Mouse (Mus musculus) G1E-ER4 (cell line): ENCODE measurements around the gene Zfp36l2. TPM values are rescaled to one million over a fixed set of nuclear protein-coding genes. Genes with fewer than 3 reads are reported as not detected.
A peak's percentile ranks its signal among the peaks of the same experiment; 100 is the strongest.

ENCODE experiments used
- GATA1 ChIP-seq: IDR thresholded peaks from one replicate; pipeline ENCODE4 v1.8.0; 2012; ENCODE audit warnings: low read length, inconsistent platforms
- polyA plus RNA-seq: library from polyadenylated mRNA; stranded (reverse); fragments of >175 nt; gene quantifications from 2 replicates; pipeline ENCODE4 v1.2.3, GENCODE M21; 2012

Zfp36l2 gene
- polyA plus RNA-seq, 1 experiment = 835 TPM

DNA sequence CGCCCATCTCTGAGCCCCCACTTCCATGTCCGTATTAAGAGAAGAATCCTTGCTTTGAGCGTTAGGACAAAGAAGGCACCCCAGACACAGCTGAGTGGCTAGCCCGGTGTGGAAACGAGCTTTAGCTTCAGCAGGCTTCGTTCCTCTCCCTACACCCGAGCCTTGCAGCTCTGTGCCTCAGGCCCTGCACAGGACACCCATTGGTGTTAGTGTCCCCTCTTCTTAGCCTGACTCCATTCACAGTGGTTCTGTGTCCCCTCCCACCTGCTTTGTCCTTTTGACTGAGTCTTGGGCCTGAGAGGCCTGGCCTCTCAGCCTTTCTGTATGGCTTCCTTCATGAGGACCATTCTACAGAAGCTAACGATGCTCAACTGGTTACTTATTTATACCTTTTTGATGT is 37.5 kb downstream of the Zfp36l2 start:
- TF ChIP-seq GATA1 = no peak

DNA sequence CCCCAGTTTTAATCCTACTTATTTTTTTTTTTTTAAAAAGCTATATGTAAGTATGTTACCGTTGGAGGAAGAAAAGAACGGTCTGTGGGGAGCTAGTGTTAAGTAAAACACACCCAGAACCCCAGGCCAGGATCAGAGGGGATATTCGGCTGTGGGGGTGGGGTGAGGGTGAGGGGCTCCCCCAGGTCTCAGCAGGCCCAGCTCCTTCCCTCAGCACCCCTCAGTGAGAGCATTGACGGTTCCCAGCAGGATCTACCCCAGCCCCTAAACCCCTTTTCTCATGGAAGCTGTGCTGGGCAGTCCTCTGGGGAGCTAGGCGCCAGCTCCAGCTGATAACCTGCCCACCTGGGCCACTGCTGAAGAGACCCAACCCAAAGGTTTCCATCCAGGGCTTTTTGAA is 38.2 kb downstream of the Zfp36l2 start:
- TF ChIP-seq GATA1 = no peak

- no peak for TF ChIP-seq GATA1
Observed at GRCm38 (mm10) chr17:84148499-84149484, 39.0 kb downstream of the Zfp36l2 start.

DNA sequence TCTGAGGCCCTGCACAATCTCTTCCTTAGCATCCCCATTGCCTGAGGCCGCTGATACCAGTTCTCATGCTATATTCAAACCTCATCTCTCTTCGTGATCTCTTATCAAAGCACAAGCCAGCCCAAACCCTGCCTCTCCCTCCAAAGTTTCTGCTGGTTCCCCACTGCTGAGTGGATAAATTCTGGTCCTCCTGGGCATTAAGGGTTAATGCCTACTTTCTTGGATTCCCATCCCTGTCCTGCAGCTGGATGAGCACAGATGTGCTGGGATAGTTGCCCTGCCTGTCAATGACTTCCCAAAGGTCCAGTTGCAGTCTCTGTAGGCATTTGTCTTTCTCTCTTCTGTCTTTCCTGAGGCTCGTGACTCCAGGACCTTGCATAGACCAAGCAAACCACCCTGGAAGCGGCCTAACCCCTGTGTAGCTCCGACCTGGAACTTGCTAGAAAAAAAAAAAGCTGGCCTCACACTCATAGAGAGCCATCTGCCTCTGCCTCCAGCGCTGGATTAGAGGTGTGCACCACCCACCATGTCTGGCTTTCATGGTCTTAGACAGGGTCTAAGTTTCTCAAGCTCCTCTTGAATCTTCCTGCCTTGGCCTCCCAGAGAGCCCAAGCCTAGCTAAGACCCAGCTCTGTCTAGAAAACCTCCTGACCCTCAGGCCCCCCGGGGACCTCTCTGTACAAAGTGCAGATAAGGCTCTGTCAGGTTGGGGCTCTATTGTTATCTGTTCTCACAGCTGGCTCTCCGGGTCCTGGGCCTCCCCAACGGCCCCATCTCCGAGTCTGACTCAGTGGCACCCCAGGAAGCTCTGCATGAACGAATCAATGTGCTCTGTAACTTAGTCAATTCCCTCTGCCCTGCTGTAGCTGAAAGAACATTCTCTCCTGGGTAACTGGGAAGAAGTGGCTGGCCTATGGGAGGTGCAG is 40.3 kb downstream of the Zfp36l2 start:
- TF ChIP-seq GATA1 = peak; percentile 23

DNA sequence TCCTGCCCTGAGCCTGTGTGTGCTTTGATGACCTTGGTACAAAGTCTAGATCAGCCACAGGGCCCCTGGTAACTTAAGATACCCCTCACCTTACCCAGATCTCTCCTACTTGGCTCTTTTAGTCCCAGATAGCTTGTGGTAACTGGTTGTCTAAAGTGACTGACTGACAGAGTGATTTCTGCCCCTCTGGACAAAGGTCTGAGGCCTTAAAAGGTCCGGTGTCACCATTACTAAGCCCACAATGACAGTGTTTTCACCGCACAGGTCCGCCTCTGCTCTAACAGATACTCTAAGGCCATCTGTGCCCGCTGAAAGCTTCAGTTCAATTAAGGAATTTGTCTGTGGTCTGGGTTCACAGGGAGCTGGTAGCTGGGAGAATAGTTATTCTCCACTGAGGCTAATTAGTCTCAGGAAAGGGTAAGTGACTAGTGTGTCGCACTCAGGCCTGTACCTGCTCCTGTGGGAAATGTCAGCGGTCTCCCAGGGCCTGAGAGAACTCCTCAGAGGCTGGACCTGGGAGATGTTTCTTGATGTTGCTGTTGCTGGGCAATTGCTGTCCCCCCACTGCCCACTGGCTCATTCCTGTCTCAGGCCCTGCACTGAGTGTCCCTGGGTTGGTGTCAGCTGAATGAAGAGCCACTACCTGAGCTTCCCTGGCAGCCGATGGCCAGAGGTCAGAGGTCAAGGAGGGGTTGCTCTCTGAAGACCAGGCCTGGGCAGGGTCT is 41.1 kb downstream of the Zfp36l2 start:
- TF ChIP-seq GATA1 = no peak

DNA sequence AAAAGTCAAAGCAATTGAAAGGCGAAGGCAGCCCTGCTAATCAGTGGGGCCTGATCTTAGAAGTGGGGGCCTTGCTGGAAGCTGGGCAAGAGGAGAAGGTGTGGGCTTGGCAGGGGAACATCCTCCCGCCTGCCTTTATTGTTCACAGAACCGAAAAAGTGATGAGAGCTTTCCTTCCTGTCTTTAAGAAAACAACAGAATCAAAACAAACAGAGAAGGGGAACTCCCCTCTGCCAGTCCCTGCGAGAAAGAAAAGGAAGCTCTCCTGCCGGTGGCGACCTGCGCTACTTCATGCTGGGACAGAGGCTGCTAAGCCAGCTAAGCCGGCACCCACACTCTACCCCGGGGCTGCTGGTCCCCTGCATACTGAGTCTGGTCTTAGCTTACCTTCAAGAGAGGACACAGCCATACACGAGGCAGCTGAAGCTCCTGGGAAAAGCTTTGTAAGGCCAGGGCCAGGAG is 41.9 kb downstream of the Zfp36l2 start:
- TF ChIP-seq GATA1 = no peak

GRCm38 (mm10) chr17:84144762-84145599 is 42.8 kb downstream of the Zfp36l2 start:
- no peak for TF ChIP-seq GATA1

DNA sequence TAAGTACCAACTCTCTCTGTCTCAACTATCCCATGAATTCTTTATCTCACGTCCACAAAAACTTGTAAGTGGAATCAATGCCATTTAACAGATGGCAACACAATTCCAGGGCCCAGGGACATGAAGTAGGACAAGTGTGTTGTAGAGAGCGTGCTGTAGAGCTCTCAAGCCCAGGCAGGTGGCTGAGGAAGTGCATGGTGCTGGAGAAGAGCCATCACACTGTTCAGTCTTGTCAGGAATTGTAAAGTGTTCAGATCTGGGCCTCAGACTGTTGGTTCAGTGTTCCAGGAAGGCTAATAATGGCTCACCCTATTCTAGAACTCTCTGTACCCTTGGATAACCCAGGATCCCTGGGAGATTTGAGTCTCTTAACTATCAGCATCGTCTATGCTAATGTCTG is 43.6 kb downstream of the Zfp36l2 start:
- TF ChIP-seq GATA1 = no peak

DNA sequence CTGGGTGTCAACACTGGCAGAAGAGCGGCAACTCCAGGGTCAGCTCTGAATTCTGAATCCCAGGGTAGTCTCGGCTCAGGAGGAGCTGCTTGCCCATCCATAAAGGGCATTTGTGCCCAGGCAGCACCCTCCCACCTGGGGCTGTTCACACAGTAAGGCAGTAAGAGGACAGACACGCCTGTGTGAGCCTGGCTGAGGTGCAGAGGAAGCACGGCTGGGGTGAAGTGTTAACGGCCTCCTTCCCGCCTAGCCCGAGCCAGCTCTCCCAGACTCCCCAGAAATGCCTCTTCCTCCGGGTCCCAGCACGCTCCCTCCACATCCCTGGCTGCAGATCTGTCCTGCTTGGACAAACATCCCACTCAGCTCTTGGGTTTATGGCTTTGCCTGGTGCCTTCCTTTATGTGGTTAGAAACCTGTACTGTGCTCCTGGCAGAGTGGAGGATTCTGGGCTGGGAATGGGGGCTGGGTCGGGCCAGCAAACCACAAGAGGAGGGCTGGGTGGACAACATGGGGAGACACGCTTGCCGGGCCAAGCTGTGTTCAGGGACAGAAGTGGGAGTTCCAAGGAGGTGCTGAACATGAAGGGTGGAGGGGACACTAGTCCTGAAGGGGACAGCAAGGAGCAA is 44.4 kb downstream of the Zfp36l2 start:
- no peak for TF ChIP-seq GATA1

- no peak for TF ChIP-seq GATA1
Observed at GRCm38 (mm10) chr17:84141691-84142090, 46.1 kb downstream of the Zfp36l2 start.

DNA sequence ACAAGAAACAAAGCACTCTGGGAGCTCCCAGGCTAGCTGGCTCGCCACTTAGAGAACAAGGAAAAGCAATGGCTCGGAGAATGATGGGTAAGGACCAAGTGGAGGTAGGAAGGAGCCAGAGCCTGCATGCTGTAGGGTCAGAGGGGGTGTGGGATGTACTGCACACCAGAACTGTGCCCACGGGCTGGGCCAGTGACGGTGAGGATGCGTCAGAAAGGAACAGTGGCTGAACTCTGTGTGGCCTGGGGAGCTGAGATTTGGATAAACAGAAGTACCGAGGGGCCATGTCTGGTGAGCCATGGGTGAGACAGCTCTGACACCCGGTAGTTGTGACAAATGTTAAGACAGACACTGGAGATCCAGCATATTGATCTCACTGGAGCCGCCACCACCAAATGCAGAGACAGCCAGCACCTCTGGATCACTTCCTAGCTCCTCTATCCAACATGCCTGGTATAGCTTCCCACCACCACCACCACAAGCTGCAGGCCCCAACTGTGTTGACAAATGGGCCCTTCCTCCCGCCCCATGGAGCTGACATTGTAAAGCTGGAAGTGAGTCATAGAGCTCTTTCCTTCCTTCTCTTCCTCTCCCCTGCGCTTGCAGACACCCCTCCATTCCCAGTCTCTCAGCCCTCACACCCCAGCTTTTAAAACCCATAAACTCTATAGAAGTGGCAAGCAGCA is 46.8 kb downstream of the Zfp36l2 start:
- no peak for TF ChIP-seq GATA1

DNA sequence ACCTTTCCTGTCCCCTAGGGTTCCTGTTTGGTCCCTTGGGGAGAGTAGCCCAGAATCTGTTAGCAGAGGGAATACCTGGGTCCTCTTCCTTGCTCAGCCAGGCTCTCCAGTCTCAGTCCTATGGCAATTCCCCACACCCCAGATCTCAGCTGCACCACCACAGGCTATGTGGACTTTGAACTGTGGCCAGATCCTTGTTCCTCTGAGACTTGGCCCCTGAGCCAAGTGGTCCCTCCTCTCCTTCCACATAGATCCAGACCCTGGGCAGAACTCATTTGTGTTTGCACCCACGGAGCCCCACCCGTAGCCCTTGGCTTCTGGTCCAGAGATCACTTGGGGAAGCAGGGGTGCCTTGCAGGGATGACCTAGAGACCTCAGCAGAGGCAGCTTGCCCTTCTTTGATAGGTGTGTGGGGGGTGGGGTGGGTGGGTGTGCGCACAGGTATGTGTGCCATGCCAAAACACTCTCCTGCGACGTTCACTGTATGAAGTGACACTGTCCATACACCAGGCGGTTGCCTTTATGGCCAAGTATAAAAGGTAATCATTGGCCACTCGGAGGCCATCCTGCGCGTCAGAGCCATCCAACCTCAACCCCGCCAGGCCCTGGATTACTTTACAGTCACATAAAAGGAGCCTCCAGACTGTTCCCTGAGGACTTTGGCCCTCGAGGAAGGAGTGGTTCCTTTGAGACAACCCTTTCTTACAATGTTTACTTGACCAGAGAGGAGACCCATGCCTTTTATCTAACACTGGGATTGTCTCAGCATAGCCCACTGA is 50.2 kb downstream of the Zfp36l2 start:
- TF ChIP-seq GATA1 = no peak

DNA sequence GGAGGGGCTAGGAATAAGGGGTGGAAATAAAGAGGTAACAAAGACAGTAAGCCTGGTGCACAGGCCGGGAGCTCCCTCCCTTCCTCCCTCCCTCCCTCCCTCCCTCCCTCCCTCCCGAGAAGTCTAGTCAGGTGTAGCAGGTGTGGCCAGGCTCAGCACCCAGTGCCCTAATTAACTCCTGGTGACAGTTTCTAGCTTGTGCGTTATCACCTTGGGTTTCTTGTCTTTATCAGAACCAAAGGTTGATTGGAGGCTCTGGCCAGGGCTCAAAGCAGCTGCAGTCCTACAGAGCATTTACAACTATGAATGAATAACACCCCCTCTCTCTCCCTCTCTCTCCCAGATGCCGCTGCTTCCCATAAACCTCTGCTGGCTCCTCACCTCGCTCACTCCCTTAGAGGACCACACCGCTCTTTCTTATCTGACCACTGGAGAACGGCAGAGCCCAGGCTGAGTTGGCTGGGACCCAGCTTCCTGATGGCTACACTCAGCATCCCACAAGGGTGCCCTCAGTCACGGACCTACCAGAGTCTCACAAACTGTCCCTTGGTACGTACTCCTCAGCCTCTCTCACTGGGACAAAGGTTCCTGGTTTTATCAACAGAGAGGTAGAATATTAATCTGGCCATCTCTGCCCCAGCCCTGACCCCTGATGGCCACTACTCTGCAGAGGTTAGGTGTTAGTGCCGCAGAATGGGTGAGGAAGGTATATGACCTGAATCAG is 50.9 kb downstream of the Zfp36l2 start:
- no peak for TF ChIP-seq GATA1
